Mouse (Mus musculus): ENCODE measurements around the gene Gmip. TPM values are rescaled to one million over a fixed set of nuclear protein-coding genes. Genes with fewer than 3 reads are reported as not detected.

Gene Gmip
- polyA plus RNA-seq, 1 experiment from 2014 or later, result 16.5 TPM

Other genes starting within 250 kb of the Gmip start
- 34.3 and 36.8 TPM in 2 replicates for gene Zfp868, start 183.1 kb upstream of the Gmip start, polyA plus RNA-seq (2016; fragmentation: Nextera tagmentation; extraction: Ambion mirVana)
- gene Zfp964, start 154.2 kb upstream of the Gmip start, polyA plus RNA-seq (2016; fragmentation: Nextera tagmentation; extraction: Ambion mirVana), result 2.3 and 2.8 TPM in 2 replicates
- 28.0 and 34.2 TPM in 2 replicates for gene Zfp869, start 98.0 kb upstream of the Gmip start, polyA plus RNA-seq (2016; fragmentation: Nextera tagmentation; extraction: Ambion mirVana)
- 6.2 and 6.3 TPM in 2 replicates for gene Zfp963, start 58.7 kb upstream of the Gmip start, polyA plus RNA-seq (2016; fragmentation: Nextera tagmentation; extraction: Ambion mirVana)
- 0.58 and 1.1 TPM in 2 replicates for gene Gm20422, start 33.8 kb upstream of the Gmip start, polyA plus RNA-seq (2016; fragmentation: Nextera tagmentation; extraction: Ambion mirVana)
- 61.1 and 61.6 TPM in 2 replicates for gene Atp13a1, start 17.5 kb upstream of the Gmip start, polyA plus RNA-seq (2016; fragmentation: Nextera tagmentation; extraction: Ambion mirVana)
- 31.5 and 33.1 TPM in 2 replicates for gene Zfp866, start 17.5 kb upstream of the Gmip start, polyA plus RNA-seq (2016; fragmentation: Nextera tagmentation; extraction: Ambion mirVana)
- gene Lpar2, start 13.8 kb downstream of the Gmip start, polyA plus RNA-seq (2016; fragmentation: Nextera tagmentation; extraction: Ambion mirVana), result 0.63 and 0.73 TPM in 2 replicates
- gene Pbx4, start 23.8 kb downstream of the Gmip start, polyA plus RNA-seq (2016; fragmentation: Nextera tagmentation; extraction: Ambion mirVana), result 39.8 and 49.9 TPM in 2 replicates
- 0.44 and 0.47 TPM in 2 replicates for gene Cilp2, start 79.0 kb downstream of the Gmip start, polyA plus RNA-seq (2016; fragmentation: Nextera tagmentation; extraction: Ambion mirVana)
- gene Tssk6, start 93.5 kb downstream of the Gmip start, polyA plus RNA-seq (2016; fragmentation: Nextera tagmentation; extraction: Ambion mirVana), result 4.7 and 4.8 TPM in 2 replicates
- 166 and 177 TPM in 2 replicates for gene Ndufa13, start 93.9 kb downstream of the Gmip start, polyA plus RNA-seq (2016; fragmentation: Nextera tagmentation; extraction: Ambion mirVana)
- 4.9 and 7.3 TPM in 2 replicates for gene Yjefn3, start 94.0 kb downstream of the Gmip start, polyA plus RNA-seq (2016; fragmentation: Nextera tagmentation; extraction: Ambion mirVana)
- 46.9 and 50.3 TPM in 2 replicates for gene Gatad2a, start 187.7 kb downstream of the Gmip start, polyA plus RNA-seq (2016; fragmentation: Nextera tagmentation; extraction: Ambion mirVana)
- 62.6 and 66.8 TPM in 2 replicates for gene Mau2, start 234.1 kb downstream of the Gmip start, polyA plus RNA-seq (2016; fragmentation: Nextera tagmentation; extraction: Ambion mirVana)
- 51.3 and 54.2 TPM in 2 replicates for gene Sugp1, start 234.1 kb downstream of the Gmip start, polyA plus RNA-seq (2016; fragmentation: Nextera tagmentation; extraction: Ambion mirVana)

Data from hindbrain, embryonic 10.5 days (tissue).